Mouse (Mus musculus): Measurements from ENCODE around the gene Cbln1.

Cbln1 gene

GRCm38 (mm10) chr8:87472271-87473236 lies at the start of gene Cbln1:
Gene Cbln1, minus strand, starts transcription at chr8:87472609.
- DNase-seq (ENCODE audit: low spot score in 2 of 2): peak; percentile 15 to 32

- no peak for DNase-seq (ENCODE audit: low spot score in 2 of 2)
Observed at GRCm38 (mm10) chr8:87517132-87517531, 44.7 kb upstream of the Cbln1 start.

- DNase-seq (ENCODE audit: low spot score in 2 of 2): no peak
Observed at GRCm38 (mm10) chr8:87513796-87514195, 41.4 kb upstream of the Cbln1 start.

- no peak for DNase-seq (ENCODE audit: low spot score in 2 of 2)
Observed at GRCm38 (mm10) chr8:87513350-87513749, 40.9 kb upstream of the Cbln1 start.

DNA sequence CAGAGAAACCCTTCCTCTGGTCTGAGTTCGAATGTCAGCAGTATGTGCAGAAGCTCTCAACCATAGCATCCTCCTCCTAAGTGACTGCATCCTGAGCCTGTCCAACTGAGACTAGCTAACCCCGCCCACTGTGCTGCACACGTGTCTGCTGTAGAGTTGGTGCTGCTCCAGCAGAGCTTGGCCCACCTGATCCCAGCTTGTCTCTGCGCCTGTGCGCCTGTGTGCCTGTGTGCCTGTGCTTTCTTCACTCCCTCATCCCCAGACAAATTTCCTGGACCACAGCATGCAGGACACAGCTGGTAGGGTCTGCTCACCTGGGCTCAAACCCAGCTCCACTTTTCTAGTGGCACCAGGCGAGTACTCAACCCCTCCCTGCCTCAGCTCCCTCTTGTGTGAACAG lies 40.2 kb upstream of the Cbln1 start:
- DNase-seq (ENCODE audit: low spot score in 2 of 2): no peak

GRCm38 (mm10) chr8:87507046-87507445 lies 34.6 kb upstream of the Cbln1 start:
- DNase-seq (ENCODE audit: low spot score in 2 of 2): no peak

DNA sequence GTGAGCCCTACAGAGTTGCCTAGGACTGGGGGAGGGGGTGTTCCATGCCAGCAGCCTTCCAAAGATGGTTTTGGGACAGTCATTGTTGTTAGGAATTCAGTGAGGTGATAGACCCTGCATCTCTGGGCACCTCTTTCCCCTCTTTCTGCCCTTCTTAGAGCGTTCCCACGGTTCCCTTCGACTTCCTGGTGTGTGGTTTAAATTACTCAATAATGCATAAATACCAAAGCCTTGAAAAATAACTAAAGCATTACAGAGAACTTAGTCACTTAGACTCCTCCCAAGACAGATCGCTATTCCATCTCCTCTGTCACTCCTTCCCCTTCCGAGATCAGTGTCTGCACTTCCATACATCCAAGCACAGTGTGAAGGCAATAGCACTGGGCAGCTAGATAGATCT lies 32.0 kb upstream of the Cbln1 start:
- DNase-seq (ENCODE audit: low spot score in 2 of 2): no peak

GRCm38 (mm10) chr8:87502684-87503083 lies 30.3 kb upstream of the Cbln1 start:
- DNase-seq (ENCODE audit: low spot score in 2 of 2): no peak

- no peak for DNase-seq (ENCODE audit: low spot score in 2 of 2)
Observed at GRCm38 (mm10) chr8:87497641-87498040, 25.2 kb upstream of the Cbln1 start.

- no peak for DNase-seq (ENCODE audit: low spot score in 2 of 2)
Observed at GRCm38 (mm10) chr8:87496511-87496910, 24.1 kb upstream of the Cbln1 start.

DNA sequence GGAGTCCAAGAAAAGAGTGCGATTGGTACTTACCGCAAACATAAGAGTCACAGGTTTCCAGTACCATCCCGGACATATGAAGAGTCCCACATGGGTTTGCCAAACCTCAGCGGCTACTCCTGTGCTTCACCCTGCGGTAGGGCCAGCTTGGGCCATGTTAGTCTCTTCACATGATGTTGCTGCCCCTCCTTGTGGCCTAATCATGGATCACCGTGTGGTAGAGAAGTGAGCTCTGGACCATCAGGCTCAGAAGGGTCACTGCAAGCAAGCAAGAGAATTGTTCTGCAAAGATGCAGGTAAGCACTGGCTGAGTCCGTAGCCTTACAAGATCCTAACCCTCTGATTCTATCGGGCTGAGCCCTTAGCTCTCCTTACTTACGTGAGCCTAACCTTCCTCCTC lies 22.5 kb upstream of the Cbln1 start:
- no peak for DNase-seq (ENCODE audit: low spot score in 2 of 2)

DNA sequence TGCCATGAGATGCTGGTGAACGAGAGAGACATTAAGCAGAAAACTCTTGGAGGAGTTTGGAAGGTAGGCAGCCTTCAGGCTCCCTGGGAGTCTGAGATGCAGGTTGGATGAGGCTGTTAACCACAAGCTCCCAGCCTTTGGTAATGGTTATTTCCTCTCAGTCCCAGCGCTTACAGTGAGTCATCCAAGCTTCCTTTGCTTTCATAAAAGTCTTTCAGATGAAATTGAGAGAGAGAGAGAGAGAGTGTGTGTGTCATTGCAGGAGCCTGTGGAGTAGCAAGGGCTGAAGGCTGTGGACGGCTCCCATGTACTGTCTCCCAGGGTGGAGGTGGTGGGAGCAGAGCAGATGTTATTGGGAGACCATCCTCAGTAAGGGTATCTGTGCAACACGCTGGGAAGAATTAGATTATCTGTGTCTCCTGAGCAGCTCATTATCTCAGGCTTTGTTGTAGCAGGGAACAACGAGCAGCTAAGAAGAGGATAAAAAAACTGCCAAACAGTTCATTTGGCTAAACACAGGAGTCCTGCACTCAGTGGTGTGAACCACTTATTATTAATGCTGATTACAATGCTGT lies 17.5 kb upstream of the Cbln1 start:
- no peak for DNase-seq (ENCODE audit: low spot score in 2 of 2)

- DNase-seq (ENCODE audit: low spot score in 2 of 2): no peak
Observed at GRCm38 (mm10) chr8:87481396-87481795, 9.0 kb upstream of the Cbln1 start.

GRCm38 (mm10) chr8:87478221-87478620 lies 5.8 kb upstream of the Cbln1 start:
- no peak for DNase-seq (ENCODE audit: low spot score in 2 of 2)

DNA sequence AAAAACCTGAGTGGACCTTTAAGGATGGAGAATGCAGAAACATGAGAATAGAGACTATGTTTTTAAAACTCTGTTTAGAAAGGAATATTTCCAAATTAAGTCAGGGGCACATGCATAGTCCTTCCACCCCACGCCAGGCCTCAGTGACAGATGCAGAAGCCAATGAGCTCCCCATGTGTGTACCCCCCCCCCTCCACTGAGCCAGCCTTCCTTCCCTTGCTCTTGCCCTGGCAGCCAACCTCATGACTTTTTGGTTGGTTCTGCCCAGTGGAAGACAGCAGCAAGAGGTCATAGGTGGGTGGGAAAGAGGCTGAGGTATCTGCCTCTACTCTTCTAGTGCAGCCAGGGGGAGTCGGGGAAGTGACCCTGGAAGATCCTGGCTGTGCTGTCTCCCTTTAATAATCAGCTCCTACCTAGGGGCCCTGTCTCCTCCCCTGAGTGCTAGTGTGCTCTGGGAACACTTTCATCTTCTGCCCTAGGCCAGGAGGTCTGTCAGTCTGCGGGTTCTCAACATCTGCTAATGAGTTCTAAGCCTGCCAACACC lies 4.8 kb upstream of the Cbln1 start:
- DNase-seq (ENCODE audit: low spot score in 2 of 2): no peak

GRCm38 (mm10) chr8:87475551-87475950 lies 3.1 kb upstream of the Cbln1 start:
- no peak for DNase-seq (ENCODE audit: low spot score in 2 of 2)

DNA sequence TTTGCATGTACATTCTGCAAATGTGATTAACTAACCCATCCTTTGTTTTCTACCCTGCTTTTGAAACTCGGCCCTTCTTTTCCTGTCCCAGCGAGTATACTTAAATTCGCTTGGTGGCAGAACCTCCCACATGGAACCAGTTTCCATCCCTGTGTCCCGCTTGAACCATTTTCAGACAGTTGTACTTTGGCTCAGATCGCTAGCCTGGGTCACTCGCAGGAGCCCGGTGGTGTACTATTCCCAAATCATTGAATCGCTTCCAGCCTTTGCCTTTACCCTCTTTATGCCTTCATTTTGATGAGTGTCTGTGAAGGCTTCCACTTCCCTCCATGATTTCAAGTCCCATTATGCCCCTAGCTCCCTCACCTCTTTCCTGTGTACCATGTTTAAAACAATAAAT lies 2.0 kb upstream of the Cbln1 start:
- DNase-seq (ENCODE audit: low spot score in 2 of 2): no peak

DNA sequence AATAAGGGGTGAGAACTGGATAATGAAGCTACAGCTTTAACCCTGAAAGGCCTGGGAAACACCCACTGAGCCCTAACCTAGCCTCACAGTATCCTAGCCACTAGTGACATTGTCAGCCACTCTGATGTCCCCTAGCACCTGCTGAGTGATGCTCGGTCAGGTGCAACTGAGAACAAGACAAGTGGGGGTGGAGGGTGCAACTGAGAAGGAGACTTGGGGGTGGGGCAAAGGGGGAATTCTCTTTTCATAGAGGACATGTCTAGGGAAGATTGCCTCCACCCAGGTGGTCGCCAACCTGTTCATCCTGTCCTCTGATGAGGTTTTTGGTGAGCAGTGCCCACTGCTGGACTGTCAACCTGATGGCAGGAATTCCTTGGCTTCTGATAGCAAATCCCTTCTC lies 1.5 kb upstream of the Cbln1 start:
- DNase-seq (ENCODE audit: low spot score in 2 of 2): no peak

DNA sequence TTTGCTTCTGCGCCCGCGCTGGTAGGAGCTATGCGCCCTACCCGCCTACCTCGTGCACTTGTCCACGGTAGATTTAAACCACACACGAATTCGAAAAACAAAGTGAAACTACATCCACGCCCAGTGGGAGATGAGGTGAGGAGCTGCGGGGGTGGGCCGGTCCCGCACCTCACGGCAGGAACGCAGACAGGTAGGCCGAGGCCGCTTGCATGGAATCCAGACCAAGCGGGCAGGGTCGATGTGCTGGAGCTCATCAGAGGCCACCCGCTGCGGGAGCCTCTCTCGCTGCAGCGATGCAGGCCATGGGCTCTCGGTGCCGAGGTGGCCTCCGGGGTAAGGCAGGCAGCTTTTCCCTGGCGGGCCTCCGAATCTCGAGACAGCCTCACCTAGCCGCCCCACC lies 905 bp upstream of the Cbln1 start:
- no peak for DNase-seq (ENCODE audit: low spot score in 2 of 2)

- no peak for DNase-seq (ENCODE audit: low spot score in 2 of 2)
Observed at GRCm38 (mm10) chr8:87471603-87472270, 672 bp downstream of the Cbln1 start.

DNA sequence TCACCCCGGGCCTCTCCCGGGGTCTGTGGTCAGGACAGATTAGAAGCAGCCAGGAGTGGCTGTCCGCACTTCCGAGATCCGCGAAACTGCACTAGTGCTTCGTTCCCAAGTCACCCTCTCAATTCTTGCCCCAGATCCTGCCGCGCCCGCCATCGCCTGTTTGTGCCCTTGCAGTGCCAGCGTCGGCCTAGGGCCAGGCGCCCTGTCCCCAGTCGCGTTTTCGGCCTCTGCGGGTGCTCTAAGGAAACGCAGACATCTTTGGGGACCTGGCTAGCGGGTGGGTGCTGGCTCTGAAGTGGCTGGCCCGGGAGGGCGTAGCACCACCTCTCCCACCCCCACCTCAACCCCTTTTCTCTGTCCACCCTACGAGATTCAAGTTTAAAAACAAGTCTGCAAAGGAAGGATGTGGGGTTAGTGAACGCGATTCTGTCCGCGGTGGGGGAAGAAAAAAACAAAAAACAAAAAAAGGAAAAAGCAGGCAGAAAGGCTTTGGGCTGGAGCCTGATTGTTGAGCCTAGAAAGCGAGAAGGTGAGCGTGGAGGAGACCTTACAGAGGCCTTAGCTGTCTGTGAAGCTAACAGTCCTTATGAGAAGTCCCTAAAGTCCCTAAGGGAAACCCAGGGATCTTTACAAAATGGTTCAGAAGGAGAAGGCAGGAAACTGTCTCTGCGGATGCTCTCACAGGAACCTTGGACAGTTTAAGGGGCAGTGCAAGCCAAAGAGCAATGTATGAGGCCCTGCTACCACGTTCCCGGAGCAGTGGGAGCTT lies 1.4 kb downstream of the Cbln1 start:
- DNase-seq (ENCODE audit: low spot score in 2 of 2): no peak
